Mouse (Mus musculus): ENCODE data around the gene Olfr279. TPM values are rescaled to one million over a fixed set of nuclear protein-coding genes. Genes with fewer than 3 reads are reported as not detected.
A peak's percentile ranks its signal among the peaks of the same experiment; 100 is the strongest.

The Olfr279 gene
- polyA plus RNA-seq, 1 experiment from 2014 or later = not detected

DNA sequence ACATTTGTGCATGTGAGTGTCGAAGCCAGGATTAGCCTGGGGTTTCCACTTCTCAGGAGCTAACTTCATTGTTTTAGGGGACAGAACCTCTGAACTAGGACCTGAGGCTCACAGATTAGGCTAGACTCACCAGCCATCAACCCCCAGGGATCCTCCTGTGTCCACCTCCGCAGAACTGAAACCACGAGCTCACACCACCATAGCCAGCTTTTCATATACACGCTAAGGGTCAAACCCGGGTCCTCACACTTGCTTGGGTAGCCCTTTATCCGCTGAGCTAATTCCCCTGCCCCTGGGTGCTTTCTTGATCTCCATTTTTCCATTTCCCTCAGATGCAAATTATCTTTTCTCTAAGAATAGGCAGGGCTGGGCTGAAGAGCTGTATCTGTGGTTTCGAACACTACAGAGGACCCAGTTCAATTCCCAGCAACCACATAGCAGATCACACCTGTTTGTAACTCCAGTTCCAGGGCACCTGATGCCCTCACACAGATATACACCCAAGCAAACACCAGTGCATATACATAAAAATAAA is 12.6 kb upstream of the Olfr279 start:
- Histone ChIP-seq H3K9ac (ENCODE audit: low read length) (no peak overlapping the region), H3K27me3 (ENCODE audit: control insufficient read depth, insufficient read depth, low read length) (no peaks in the 10 kb centered on the region), H3K4me1 (ENCODE audit: control insufficient read depth, insufficient read depth, low read length) (no peaks in the 10 kb centered on the region), H3K4me3 (ENCODE audit: low read depth, low read length) (no peak overlapping the region), H3K27ac (replicated peaks; ENCODE audit: low read depth, low read length) (no peak overlapping the region), H3K4me2 (ENCODE audit: low read depth, severe bottlenecking) (no peak overlapping the region), H3K36me3 (ENCODE audit: control insufficient read depth, insufficient read depth, low read length) (no peaks in the 10 kb centered on the region), H3K9me3 (ENCODE audit: control insufficient read depth, low read length) (no peaks in the 10 kb centered on the region)
- WGBS = 84% methylated on average over 7 of the region's 7 CpGs
- ATAC-seq (ENCODE audit: insufficient number of reproducible peaks, low FRiP score, low TSS enrichment, low read depth) = no peak
- no peak for DNase-seq (ENCODE audit: low spot score)

DNA sequence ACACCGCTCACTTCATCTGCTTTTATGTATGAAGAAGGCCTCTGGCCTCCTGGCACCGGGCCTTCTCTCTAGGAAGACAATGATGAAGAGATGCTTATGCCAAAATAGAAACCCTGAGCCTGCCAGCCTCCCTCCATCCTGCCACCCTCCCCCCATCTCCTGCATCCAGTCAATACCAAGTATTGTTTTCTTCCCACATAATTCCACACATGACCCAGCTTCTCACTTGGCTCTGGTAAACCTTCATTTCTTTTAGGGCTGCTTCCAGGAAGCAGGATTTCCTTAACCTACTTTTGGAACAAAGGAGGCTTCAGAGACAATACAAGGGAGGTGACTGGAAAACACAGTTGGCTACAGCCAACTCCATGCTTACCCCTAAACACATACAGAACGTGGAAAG is 9.5 kb upstream of the Olfr279 start, which contains the start of gene Lalba:
Gene Lalba, minus strand, starts transcription at position 21 of the 400 bp plus-strand sequence.
- Histone ChIP-seq H3K4me1 (ENCODE audit: control insufficient read depth, insufficient read depth, low read length) (no peaks in the 10 kb centered on the region), H3K9me3 (ENCODE audit: control insufficient read depth, low read length) (no peaks in the 10 kb centered on the region), H3K4me3 (ENCODE audit: low read depth, low read length) (no peak within 1 kb of the TSS), H3K4me2 (ENCODE audit: low read depth, severe bottlenecking) (no peak within 1 kb of the TSS), H3K27ac (replicated peaks; ENCODE audit: low read depth, low read length) (0 out of 2 replicates have a peak within 1 kb of the TSS, but pooled peaks have one; percentile 26), H3K27me3 (ENCODE audit: control insufficient read depth, insufficient read depth, low read length) (no peaks in the 10 kb centered on the region), H3K9ac (ENCODE audit: low read length) (no peak within 1 kb of the TSS), H3K36me3 (ENCODE audit: control insufficient read depth, insufficient read depth, low read length) (no peaks in the 10 kb centered on the region)
- ATAC-seq (ENCODE audit: insufficient number of reproducible peaks, low FRiP score, low TSS enrichment, low read depth) (no peak), DNase-seq (ENCODE audit: low spot score) (no peak)
- WGBS = 72% methylated on average over 3 of the region's 3 CpGs

DNA sequence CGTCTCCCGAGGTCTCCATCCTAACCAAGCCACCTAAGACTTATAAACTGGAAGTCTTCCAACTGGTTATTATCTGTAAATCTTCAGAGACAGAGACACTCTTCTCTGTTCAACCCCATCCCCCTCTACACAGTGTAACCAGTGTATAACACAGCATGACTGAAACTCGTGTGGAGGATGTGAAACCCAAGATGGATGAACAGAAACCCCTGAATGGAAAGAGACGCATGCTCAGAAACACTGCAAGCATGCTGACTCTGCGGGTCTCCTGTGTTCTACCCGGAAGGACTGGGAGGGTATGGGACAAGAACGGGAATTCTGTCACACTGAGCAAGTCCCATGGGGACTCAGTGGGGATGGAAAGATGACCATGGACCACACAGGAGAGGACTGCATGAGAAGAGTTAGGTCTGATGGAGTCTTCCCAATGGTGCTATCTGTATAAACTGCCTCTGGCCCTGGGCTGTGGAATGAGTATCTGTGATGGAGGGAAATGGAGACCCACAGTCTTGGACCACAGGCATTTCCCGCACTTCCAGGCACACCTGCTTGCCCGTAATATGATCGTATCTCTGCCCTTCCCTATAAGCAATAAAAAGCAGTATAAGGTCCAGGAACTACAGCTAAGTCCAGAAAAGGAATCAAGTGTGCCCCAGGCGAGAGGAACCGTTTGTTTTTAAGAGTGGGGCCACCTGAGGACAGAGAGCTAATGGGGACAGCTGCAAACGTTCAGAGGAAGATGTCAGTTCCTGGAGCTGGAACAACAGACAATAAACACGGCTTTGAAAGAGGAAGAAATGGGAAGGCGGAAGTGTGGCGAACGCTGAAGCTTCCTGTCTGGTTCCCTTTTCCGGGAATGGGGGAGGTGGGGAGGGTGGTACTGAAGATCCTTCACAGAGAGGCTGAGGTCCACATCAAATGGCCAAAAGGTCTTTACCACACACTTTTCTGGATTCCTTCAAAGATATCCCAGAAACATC is 8.0 kb upstream of the Olfr279 start:
- Histone ChIP-seq H3K27me3 (ENCODE audit: control insufficient read depth, insufficient read depth, low read length) (no peaks in the 10 kb centered on the region), H3K4me1 (ENCODE audit: control insufficient read depth, insufficient read depth, low read length) (no peaks in the 10 kb centered on the region), H3K36me3 (ENCODE audit: control insufficient read depth, insufficient read depth, low read length) (no peaks in the 10 kb centered on the region), H3K27ac (replicated peaks; ENCODE audit: low read depth, low read length) (no peak overlapping the region), H3K9me3 (ENCODE audit: control insufficient read depth, low read length) (no peaks in the 10 kb centered on the region), H3K9ac (ENCODE audit: low read length) (no peak overlapping the region), H3K4me3 (ENCODE audit: low read depth, low read length) (no peak overlapping the region), H3K4me2 (ENCODE audit: low read depth, severe bottlenecking) (no peak overlapping the region)
- DNase-seq (ENCODE audit: low spot score) (no peak), ATAC-seq (ENCODE audit: insufficient number of reproducible peaks, low FRiP score, low TSS enrichment, low read depth) (no peak)
- WGBS = 71% methylated on average over 18 of the region's 18 CpGs

DNA sequence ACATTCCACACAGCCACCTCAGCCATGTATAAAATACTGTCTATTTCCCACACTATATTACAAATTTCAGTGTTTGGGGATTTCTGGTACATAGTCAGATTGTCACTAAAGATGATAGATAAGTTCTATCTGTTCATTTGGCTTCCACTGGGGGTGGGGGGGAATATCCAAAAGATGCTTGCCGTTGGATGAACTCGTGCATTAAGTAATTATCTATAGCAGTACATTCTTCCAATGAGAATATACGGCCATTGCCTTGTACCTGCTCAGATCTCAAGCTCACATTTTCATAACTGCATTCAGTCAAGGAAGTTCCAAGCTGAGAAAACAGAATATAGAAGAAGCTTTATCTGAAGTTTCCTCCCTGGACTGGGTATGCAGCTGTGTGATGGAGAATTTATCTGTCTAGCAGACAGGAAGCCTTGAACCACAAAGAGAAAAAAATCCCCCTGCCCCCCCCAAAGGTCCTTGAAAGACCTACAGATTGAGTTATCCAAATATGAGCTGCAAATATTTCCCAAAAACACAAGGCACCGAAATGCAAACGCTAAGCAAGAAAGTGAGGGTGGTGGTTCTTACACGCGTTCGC is 5.7 kb upstream of the Olfr279 start:
- DNase-seq (ENCODE audit: low spot score) = no peak
- H3K36me3 ChIP-seq (ENCODE audit: control insufficient read depth, insufficient read depth, low read length) = no peaks in the 10 kb centered on the region
- H3K4me1 ChIP-seq (ENCODE audit: control insufficient read depth, insufficient read depth, low read length) = no peaks in the 10 kb centered on the region
- no peaks in the 10 kb centered on the region for H3K9me3 ChIP-seq (ENCODE audit: control insufficient read depth, low read length)
- no peak overlapping the region for H3K4me3 ChIP-seq (ENCODE audit: low read depth, low read length)
- H3K27ac ChIP-seq (replicated peaks; ENCODE audit: low read depth, low read length) = no peak overlapping the region
- no peaks in the 10 kb centered on the region for H3K27me3 ChIP-seq (ENCODE audit: control insufficient read depth, insufficient read depth, low read length)
- H3K4me2 ChIP-seq (ENCODE audit: low read depth, severe bottlenecking) = no peak overlapping the region
- 94% methylated on average over 8 of the region's 8 CpGs for WGBS
- no peak overlapping the region for H3K9ac ChIP-seq (ENCODE audit: low read length)
- no peak for ATAC-seq (ENCODE audit: insufficient number of reproducible peaks, low FRiP score, low TSS enrichment, low read depth)

DNA sequence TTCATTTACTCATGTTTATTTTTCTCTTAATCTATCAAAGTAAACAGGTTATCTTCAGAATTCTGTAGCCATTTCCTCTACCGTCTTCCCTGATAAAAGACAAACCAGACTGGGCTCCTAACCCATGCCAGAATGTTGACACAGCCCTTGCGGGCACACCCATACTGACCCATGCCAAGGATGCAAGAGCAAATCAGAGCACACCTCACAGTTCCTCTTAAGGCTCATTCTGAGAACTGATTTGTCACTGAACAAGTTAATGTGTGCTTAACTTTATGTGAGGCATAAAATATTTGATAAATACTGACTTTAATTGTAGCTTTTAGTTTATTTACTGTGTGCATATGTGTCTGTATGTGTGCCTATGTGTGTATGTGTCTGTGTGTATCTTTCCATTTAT is 870 bp upstream of the Olfr279 start:
- no peak overlapping the region for H3K9ac ChIP-seq (ENCODE audit: low read length)
- no peaks in the 10 kb centered on the region for H3K4me1 ChIP-seq (ENCODE audit: control insufficient read depth, insufficient read depth, low read length)
- no peaks in the 10 kb centered on the region for H3K36me3 ChIP-seq (ENCODE audit: control insufficient read depth, insufficient read depth, low read length)
- DNase-seq (ENCODE audit: low spot score) (no peak), ATAC-seq (ENCODE audit: insufficient number of reproducible peaks, low FRiP score, low TSS enrichment, low read depth) (no peak)
- 89% methylated on average over 2 of the region's 2 CpGs for WGBS
- H3K4me2 ChIP-seq (ENCODE audit: low read depth, severe bottlenecking) = no peak overlapping the region
- H3K4me3 ChIP-seq (ENCODE audit: low read depth, low read length) = no peak overlapping the region
- H3K9me3 ChIP-seq (ENCODE audit: control insufficient read depth, low read length) = no peaks in the 10 kb centered on the region
- H3K27ac ChIP-seq (replicated peaks; ENCODE audit: low read depth, low read length) = no peak overlapping the region
- no peaks in the 10 kb centered on the region for H3K27me3 ChIP-seq (ENCODE audit: control insufficient read depth, insufficient read depth, low read length)

DNA sequence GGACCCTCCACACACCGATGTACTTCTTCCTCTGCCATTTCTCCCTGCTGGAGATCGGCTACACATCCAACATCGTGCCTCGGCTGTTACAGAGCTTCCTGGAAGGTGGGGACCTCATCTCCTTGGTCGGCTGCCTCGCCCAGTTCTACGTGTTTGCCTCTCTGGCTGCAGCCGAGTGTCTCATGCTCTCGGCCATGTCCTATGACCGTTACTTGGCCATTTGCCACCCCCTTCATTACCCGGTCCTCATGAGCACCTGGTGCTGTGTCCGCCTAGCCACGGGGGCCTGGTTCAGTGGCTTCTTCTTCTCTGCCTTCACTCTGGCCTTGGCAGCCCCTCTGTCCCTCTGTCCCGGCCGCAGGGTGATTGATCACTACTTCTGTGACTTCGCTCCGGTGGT is 5.4 kb downstream of the Olfr279 start:
- Histone ChIP-seq H3K27me3 (ENCODE audit: control insufficient read depth, insufficient read depth, low read length) (no peaks in the 10 kb centered on the region), H3K27ac (replicated peaks; ENCODE audit: low read depth, low read length) (no peak overlapping the region), H3K9ac (ENCODE audit: low read length) (no peak overlapping the region), H3K4me3 (ENCODE audit: low read depth, low read length) (no peak overlapping the region), H3K9me3 (ENCODE audit: control insufficient read depth, low read length) (no peaks in the 10 kb centered on the region), H3K36me3 (ENCODE audit: control insufficient read depth, insufficient read depth, low read length) (no peaks in the 10 kb centered on the region), H3K4me1 (ENCODE audit: control insufficient read depth, insufficient read depth, low read length) (no peaks in the 10 kb centered on the region), H3K4me2 (ENCODE audit: low read depth, severe bottlenecking) (no peak overlapping the region)
- DNase-seq (ENCODE audit: low spot score) (no peak), ATAC-seq (ENCODE audit: insufficient number of reproducible peaks, low FRiP score, low TSS enrichment, low read depth) (no peak)
- 81% methylated on average over 17 of the region's 17 CpGs for WGBS

DNA sequence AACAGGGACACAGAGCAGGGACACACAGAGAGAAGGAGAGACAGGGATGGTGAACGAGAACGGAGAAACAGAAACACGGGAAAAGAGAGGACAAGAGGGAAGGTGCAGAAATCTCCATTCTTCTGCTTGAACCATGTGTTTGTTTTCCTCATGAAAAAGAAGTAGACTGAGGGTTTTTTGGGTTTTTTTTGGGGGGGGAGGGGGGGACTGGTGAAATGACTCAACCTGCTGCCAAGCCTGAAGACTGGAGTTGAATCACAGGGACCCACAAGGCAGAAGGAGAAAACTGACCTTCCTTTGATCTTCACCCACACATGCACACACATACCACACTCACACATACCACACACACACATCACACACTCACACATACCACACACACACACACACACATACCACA is 11.1 kb downstream of the Olfr279 start:
- no peak overlapping the region for H3K9ac ChIP-seq (ENCODE audit: low read length)
- ATAC-seq (ENCODE audit: insufficient number of reproducible peaks, low FRiP score, low TSS enrichment, low read depth) = no peak
- no peak for DNase-seq (ENCODE audit: low spot score)
- H3K4me3 ChIP-seq (ENCODE audit: low read depth, low read length) = no peak overlapping the region
- no peaks in the 10 kb centered on the region for H3K4me1 ChIP-seq (ENCODE audit: control insufficient read depth, insufficient read depth, low read length)
- H3K36me3 ChIP-seq (ENCODE audit: control insufficient read depth, insufficient read depth, low read length) = no peaks in the 10 kb centered on the region
- H3K27me3 ChIP-seq (ENCODE audit: control insufficient read depth, insufficient read depth, low read length) = no peaks in the 10 kb centered on the region
- H3K4me2 ChIP-seq (ENCODE audit: low read depth, severe bottlenecking) = no peak overlapping the region
- H3K27ac ChIP-seq (replicated peaks; ENCODE audit: low read depth, low read length) = no peak overlapping the region
- no peaks in the 10 kb centered on the region for H3K9me3 ChIP-seq (ENCODE audit: control insufficient read depth, low read length)
- WGBS = 77% methylated on average over 3 of the region's 3 CpGs

DNA sequence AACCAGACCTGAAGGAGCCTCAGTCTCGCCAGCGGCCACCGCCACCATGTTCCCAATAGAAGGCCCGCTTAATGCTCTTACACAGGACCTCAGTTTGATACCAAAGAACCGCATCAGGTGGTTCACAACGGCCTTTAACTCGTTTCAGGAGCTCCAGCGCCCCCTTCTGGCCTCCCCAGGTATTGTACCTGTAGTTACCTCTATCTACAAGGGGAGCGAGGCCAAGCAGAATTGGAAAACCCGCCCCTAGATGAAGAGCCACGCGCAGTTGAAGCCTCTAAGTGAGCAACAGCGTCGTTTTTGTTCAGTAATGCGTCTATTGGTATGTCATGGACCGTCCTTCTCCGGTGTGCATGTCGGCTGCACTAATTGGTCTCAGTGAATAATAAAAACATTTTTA is 12.3 kb downstream of the Olfr279 start:
- ATAC-seq (ENCODE audit: insufficient number of reproducible peaks, low FRiP score, low TSS enrichment, low read depth) (no peak), DNase-seq (ENCODE audit: low spot score) (peak; percentile 89)
- no peaks in the 10 kb centered on the region for H3K36me3 ChIP-seq (ENCODE audit: control insufficient read depth, insufficient read depth, low read length)
- H3K4me1 ChIP-seq (ENCODE audit: control insufficient read depth, insufficient read depth, low read length) = no peaks in the 10 kb centered on the region
- no peak overlapping the region for H3K4me2 ChIP-seq (ENCODE audit: low read depth, severe bottlenecking)
- H3K9me3 ChIP-seq (ENCODE audit: control insufficient read depth, low read length) = no peaks in the 10 kb centered on the region
- no peak overlapping the region for H3K9ac ChIP-seq (ENCODE audit: low read length)
- no peak overlapping the region for H3K27ac ChIP-seq (replicated peaks; ENCODE audit: low read depth, low read length)
- no peak overlapping the region for H3K4me3 ChIP-seq (ENCODE audit: low read depth, low read length)
- H3K27me3 ChIP-seq (ENCODE audit: control insufficient read depth, insufficient read depth, low read length) = no peaks in the 10 kb centered on the region
- WGBS = 15% methylated on average over 18 of the region's 18 CpGs

Data from limb, embryonic 11.5 days (tissue).